Mouse (Mus musculus) left cerebral cortex, postnatal 10 days (tissue): Measurements from ENCODE around the gene Phf20. TPM values are rescaled to one million over a fixed set of nuclear protein-coding genes. Genes with fewer than 3 reads are reported as not detected.

Experiments used
- DNase-seq, 2 experiments: peaks; one replicate each; pipeline ENCODE4 v3.0.0; 2021 to 2022; ENCODE audit warnings: low spot score in 2 of 2, mixed read lengths in 1 of 2; ENCODE audit errors: extremely low spot score in 1 of 2
- intact Hi-C: fragments of 180-260 bp; cut with DNase I; formaldehyde crosslinking; loops from one replicate; pipeline ENCODE4 v1.15.1; 2025
- total RNA-seq, 2 experiments: library from RNA; stranded (reverse); gene quantifications; 2 replicates each; pipeline ENCODE4 v1.2.3; 2021

Gene Phf20
- total RNA-seq, 2 experiments from 2014 or later = 66.0 to 66.6 TPM

- no peak for DNase-seq
- intact Hi-C loops = no loop called here
Observed at GRCm38 (mm10) chr2:156247599-156247998, 51.3 kb downstream of the Phf20 start.

- intact Hi-C loops = no loop called here
Observed at GRCm38 (mm10) chr2:156250761-156251160, 54.5 kb downstream of the Phf20 start.

GRCm38 (mm10) chr2:156251291-156251690 is 55.0 kb downstream of the Phf20 start:
- no peak for DNase-seq
- intact Hi-C loops = no loop called here

More at GRCm38 (mm10) chr2:156250761-156251160, 54.5 kb downstream of the Phf20 start:
- DNase-seq = no peak

GRCm38 (mm10) chr2:156257051-156257450 is 60.8 kb downstream of the Phf20 start:
- DNase-seq = peak; percentile 69 to 75
- intact Hi-C loops = loop anchor here (5.0 kb wide), 1 partner anchor 60 kb away; the partner anchor contains the start of gene Phf20

GRCm38 (mm10) chr2:156257922-156258761 is 61.9 kb downstream of the Phf20 start:
- intact Hi-C loops = loop anchor here (5.0 kb wide), 1 partner anchor 61 kb away; the partner anchor contains the start of gene Phf20
- peak in 1 of 2 experiments; percentile 47 for DNase-seq

- no peak for DNase-seq
- intact Hi-C loops = no loop called here
Observed at GRCm38 (mm10) chr2:156260968-156261367, 64.7 kb downstream of the Phf20 start.

GRCm38 (mm10) chr2:156263204-156263893 is 67.1 kb downstream of the Phf20 start:
- intact Hi-C loops = no loop called here
- DNase-seq = no peak

- intact Hi-C loops = no loop called here
- no peak for DNase-seq
Observed at GRCm38 (mm10) chr2:156267636-156268035, 71.4 kb downstream of the Phf20 start.

GRCm38 (mm10) chr2:156272553-156272952 is 76.3 kb downstream of the Phf20 start:
- no peak for DNase-seq
- intact Hi-C loops = no loop called here

GRCm38 (mm10) chr2:156278226-156279017 is 82.2 kb downstream of the Phf20 start:
- DNase-seq = peak; percentile 77 to 84
- intact Hi-C loops = loop anchor here (5.0 kb wide), 2 partner anchors 81 to 101 kb away; partner anchors contain the start of gene Phf20

- no peak for DNase-seq
- intact Hi-C loops = no loop called here
Observed at GRCm38 (mm10) chr2:156281227-156281626, 85.0 kb downstream of the Phf20 start.

GRCm38 (mm10) chr2:156285161-156285560 is 88.9 kb downstream of the Phf20 start:
- DNase-seq = no peak
- intact Hi-C loops = no loop called here

- DNase-seq = no peak
- intact Hi-C loops = no loop called here
Observed at GRCm38 (mm10) chr2:156286733-156287132, 90.5 kb downstream of the Phf20 start.

GRCm38 (mm10) chr2:156288222-156288621 is 92.0 kb downstream of the Phf20 start:
- no peak for DNase-seq
- intact Hi-C loops = no loop called here

- intact Hi-C loops = no loop called here
- DNase-seq = peak in 1 of 2 experiments; percentile 43
Observed at GRCm38 (mm10) chr2:156289552-156290160, 93.4 kb downstream of the Phf20 start.

- intact Hi-C loops = no loop called here
- DNase-seq = no peak
Observed at GRCm38 (mm10) chr2:156291998-156292397, 95.7 kb downstream of the Phf20 start.

- DNase-seq = no peak
- intact Hi-C loops = no loop called here
Observed at GRCm38 (mm10) chr2:156295601-156296063, 99.4 kb downstream of the Phf20 start.

- intact Hi-C loops = no loop called here
- DNase-seq = no peak
Observed at GRCm38 (mm10) chr2:156296190-156296589, 99.9 kb downstream of the Phf20 start.
